In genomic region chr12:80061810-80062209, GRCm38 (mm10) we compare ENCODE assay signal across 9 mouse cellular contexts. TPM values are rescaled to one million over a fixed set of nuclear protein-coding genes. Genes with fewer than 3 reads are reported as not detected.
DNase-seq lines count a peak whose midpoint lies in the region; ATAC-seq and TF ChIP-seq lines count a peak whose summit lies in the region.
"Had no signal": no experiment of that assay in that cellular context is flagged by ENCODE, and none has a peak within 500 bp of the region (broad histone marks: within the 10 kb centered on the region; RNA-seq: fewer than 3 reads in every experiment).

No protein-coding gene starts in this region.

- H3K4me1 ChIP-seq in kidney, postnatal 0 days (replicated peaks; ENCODE audit: insufficient read depth, low read length) = peaks cover 27% of the 10 kb centered on the region
- H3K4me1 ChIP-seq in forebrain, embryonic 13.5 days = peaks cover 62% of the 10 kb centered on the region
- H3K4me1 ChIP-seq in hindbrain, embryonic 11.5 days (replicated peaks; ENCODE audit: control insufficient read depth, insufficient read depth, low read length) = peaks cover 18% of the 10 kb centered on the region
- peaks cover 38% of the 10 kb centered on the region for H3K4me1 ChIP-seq in midbrain, embryonic 15.5 days

- no peak for DNase-seq in kidney, postnatal 0 days (ENCODE audit: low spot score)
- DNase-seq in kidney, postnatal 10 days = no peak
- no peak for DNase-seq in hindbrain, embryonic 11.5 days (ENCODE audit: low spot score)
- no peak for DNase-seq in adipocyte (ENCODE audit: low spot score)
- DNase-seq in cerebellum, adult 9-11 months = no peak
- DNase-seq: lung, adult 2 months had no signal

- H3K4me2 ChIP-seq in kidney, postnatal 0 days (ENCODE audit: low read length) = no peak overlapping the region
- peak overlapping the region; percentile 39 for H3K4me2 ChIP-seq in forebrain, embryonic 13.5 days
- no peak overlapping the region; the same call in 1 of the 2 replicates for H3K4me2 ChIP-seq in hindbrain, embryonic 11.5 days (replicated peaks; ENCODE audit: low read depth, low read length)
- H3K4me2 ChIP-seq in midbrain, embryonic 15.5 days = 0 out of 2 replicates have a peak overlapping the region, but pooled peaks have one; percentile 9

- no peaks in the 10 kb centered on the region for H3K27me3 ChIP-seq in kidney, postnatal 0 days (ENCODE audit: insufficient read depth, low read length)
- no peaks in the 10 kb centered on the region for H3K27me3 ChIP-seq in forebrain, embryonic 13.5 days
- no peaks in the 10 kb centered on the region for H3K27me3 ChIP-seq in hindbrain, embryonic 11.5 days (ENCODE audit: control insufficient read depth, insufficient read depth, low read length)
- H3K27me3 ChIP-seq in midbrain, embryonic 15.5 days (replicated peaks) = no peaks in the 10 kb centered on the region

- H3K9ac ChIP-seq in kidney, postnatal 0 days (ENCODE audit: low read depth, low read length) = no peak overlapping the region
- 0 out of 2 replicates have a peak overlapping the region, but pooled peaks have one; percentile 40 for H3K9ac ChIP-seq in forebrain, embryonic 13.5 days
- peak overlapping the region; percentile 28; the same call in 1 of the 2 replicates for H3K9ac ChIP-seq in hindbrain, embryonic 11.5 days (ENCODE audit: low read depth, low read length)
- H3K9ac ChIP-seq in midbrain, embryonic 15.5 days = no peak overlapping the region

- no peak for TF ChIP-seq CTCF in kidney, postnatal 0 days (IDR thresholded peaks at IDR 0.05; ENCODE audit: low read depth)

- H3K27ac ChIP-seq in kidney, postnatal 0 days = peak overlapping the region; percentile 78; the same call in 1 of the 2 replicates
- peak overlapping the region; percentile 97 for H3K27ac ChIP-seq in forebrain, embryonic 13.5 days
- H3K27ac ChIP-seq in hindbrain, embryonic 11.5 days (ENCODE audit: low read depth, low read length) = peak overlapping the region; percentile 87
- H3K27ac ChIP-seq in midbrain, embryonic 15.5 days = peak overlapping the region; percentile 83

- no peaks in the 10 kb centered on the region for H3K9me3 ChIP-seq in kidney, postnatal 0 days (replicated peaks; ENCODE audit: low read length)
- no peaks in the 10 kb centered on the region for H3K9me3 ChIP-seq in forebrain, embryonic 13.5 days (replicated peaks)
- H3K9me3 ChIP-seq in hindbrain, embryonic 11.5 days (ENCODE audit: control insufficient read depth, low read length) = no peaks in the 10 kb centered on the region
- H3K9me3 ChIP-seq in midbrain, embryonic 15.5 days = no peaks in the 10 kb centered on the region

- no peak overlapping the region for H3K4me3 ChIP-seq in kidney, postnatal 0 days (replicated peaks; ENCODE audit: low read depth, low read length)
- no peak overlapping the region for H3K4me3 ChIP-seq in forebrain, embryonic 13.5 days
- H3K4me3 ChIP-seq in hindbrain, embryonic 11.5 days (ENCODE audit: low read depth, low read length) = no peak overlapping the region
- no peak overlapping the region for H3K4me3 ChIP-seq in midbrain, embryonic 15.5 days

- H3K36me3 ChIP-seq in kidney, postnatal 0 days (ENCODE audit: insufficient read depth, low read length) = no peaks in the 10 kb centered on the region
- H3K36me3 ChIP-seq in forebrain, embryonic 13.5 days (ENCODE audit: poor library complexity, severe bottlenecking) = no peaks in the 10 kb centered on the region
- no peaks in the 10 kb centered on the region for H3K36me3 ChIP-seq in hindbrain, embryonic 11.5 days (ENCODE audit: control insufficient read depth, insufficient read depth, low read length)
- no peaks in the 10 kb centered on the region for H3K36me3 ChIP-seq in midbrain, embryonic 15.5 days (replicated peaks)

- peak; percentile 30; the same call in 1 of the 2 replicates for ATAC-seq in kidney, postnatal 0 days (replicated peaks; ENCODE audit: low FRiP score, low read depth)
- no peak for ATAC-seq in forebrain, embryonic 13.5 days
- ATAC-seq in hindbrain, embryonic 11.5 days (ENCODE audit: low FRiP score) = no peak
- ATAC-seq in midbrain, embryonic 15.5 days (replicated peaks) = no peak
- ATAC-seq in megakaryocyte-erythroid progenitor cell, adult 5-6 weeks (replicated peaks; ENCODE audit: low FRiP score, low TSS enrichment, poor library complexity, severe bottlenecking) = no peak

- 27% methylated on average over 5 of the region's 5 CpGs for WGBS in kidney, postnatal 0 days
- 4% methylated on average over 5 of the region's 5 CpGs for WGBS in forebrain, embryonic 13.5 days
- WGBS in hindbrain, embryonic 11.5 days = 11% methylated on average over 5 of the region's 5 CpGs
- WGBS in midbrain, embryonic 15.5 days = 5% methylated on average over 5 of the region's 5 CpGs

RNA-seq across cellular contexts. Expression of gene Zfp36l1, which starts 51.0 kb away (rescaled TPM):
- 141 and 160 TPM in 2 replicates for polyA plus RNA-seq in kidney, postnatal 0 days (2015; fragmentation: Nextera tagmentation; extraction: Ambion mirVana)
- polyA plus RNA-seq in forebrain, embryonic 13.5 days (2015; fragmentation: Nextera tagmentation; extraction: Ambion mirVana) = 52.6 and 60.2 TPM in 2 replicates
- polyA plus RNA-seq in hindbrain, embryonic 11.5 days (2014; fragmentation: Nextera tagmentation; extraction: Ambion mirVana) = 112 and 127 TPM in 2 replicates
- polyA plus RNA-seq in midbrain, embryonic 15.5 days (2015; fragmentation: Nextera tagmentation; extraction: Ambion mirVana) = 37.1 and 41.4 TPM in 2 replicates
- 76.1 and 121 TPM in 2 replicates for total RNA-seq in megakaryocyte-erythroid progenitor cell, adult 5-6 weeks (2014; fragmentation: Nextera tagmentation)
- total RNA-seq in megakaryocyte-erythroid progenitor cell, adult 5-6 weeks (2017) = 12.4 and 18.5 TPM in 2 replicates

Comparison
In these comparisons a context has a peak if more than half of its experiments do, and no peak if none do; other contexts are left out.
1. H3K4me2 ChIP-seq: peak in forebrain, embryonic 13.5 days (single experiment) and midbrain, embryonic 15.5 days (single experiment); none in kidney, postnatal 0 days (single experiment) and hindbrain, embryonic 11.5 days (single experiment).
2. H3K9ac ChIP-seq: peak in forebrain, embryonic 13.5 days (single experiment) and hindbrain, embryonic 11.5 days (single experiment); none in kidney, postnatal 0 days (single experiment) and midbrain, embryonic 15.5 days (single experiment).
3. Peak in every context shown above with its lines, with median percentiles within 50 percentile points of each other: H3K27ac ChIP-seq.